26 mouse cellular contexts compared by ENCODE assay signal in the genomic region with DNA sequence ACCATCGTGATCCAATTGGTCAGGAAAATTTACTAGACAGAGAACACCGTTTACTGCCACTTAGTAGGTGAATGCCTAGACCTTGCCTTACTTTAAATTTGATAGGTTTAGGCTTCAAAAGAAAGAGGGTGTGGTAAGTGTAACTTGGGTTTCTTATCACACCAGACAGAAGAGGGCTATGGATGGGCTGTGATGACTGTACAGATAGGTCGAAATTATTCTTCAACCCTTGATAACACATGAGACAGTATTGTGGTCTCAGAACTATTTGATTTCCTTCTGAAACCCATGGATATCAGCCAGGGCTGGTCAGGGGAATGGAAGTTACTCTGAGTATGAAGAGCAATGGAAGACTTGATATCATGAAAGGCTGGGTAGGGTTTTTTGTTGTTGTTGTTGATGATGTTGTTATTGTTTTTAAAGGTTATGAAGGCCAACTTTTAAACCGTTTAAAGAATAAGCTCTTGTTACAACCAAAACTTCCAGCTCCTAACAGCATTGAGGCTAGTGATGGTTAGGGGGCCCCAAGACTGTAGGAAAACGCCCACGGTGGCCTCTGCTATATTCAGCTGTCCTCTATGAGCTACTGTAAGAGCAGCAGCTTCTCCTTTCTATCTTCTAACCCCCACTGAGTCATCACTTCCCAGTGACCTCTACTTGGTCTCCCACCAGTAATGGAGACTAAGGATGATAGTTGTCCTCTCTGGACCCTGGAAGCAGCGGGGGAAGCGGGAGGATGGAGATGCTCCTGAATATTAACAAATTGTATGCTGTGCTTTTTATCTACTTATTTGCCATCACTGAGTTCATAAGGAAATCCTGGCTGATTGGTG. TPM values are rescaled to one million over a fixed set of nuclear protein-coding genes. Genes with fewer than 3 reads are reported as not detected.
DNase-seq lines count a peak whose midpoint lies in the region; ATAC-seq and TF ChIP-seq lines count a peak whose summit lies in the region.
"Had no signal": no experiment of that assay in that cellular context is flagged by ENCODE, and none has a peak within 500 bp of the region (broad histone marks: within the 10 kb centered on the region; RNA-seq: fewer than 3 reads in every experiment).

No protein-coding gene starts in this region.

- ATAC-seq in stomach, embryonic 14.5 days (ENCODE audit: insufficient number of reproducible peaks, insufficient read depth, low FRiP score, low read depth) = peak; percentile 65; the same call in 1 of the 2 replicates
- no peak for ATAC-seq in stomach, postnatal 0 days (ENCODE audit: low FRiP score, low TSS enrichment)
- ATAC-seq in liver, embryonic 13.5 days (ENCODE audit: low read depth) = peak; percentile 90
- no peak for ATAC-seq in forebrain, embryonic 13.5 days
- ATAC-seq in kidney, embryonic 15.5 days (replicated peaks; ENCODE audit: low FRiP score) = no peak
- ATAC-seq: forebrain, postnatal 0 days had no signal

- no peaks in the 10 kb centered on the region for H3K36me3 ChIP-seq in stomach, embryonic 14.5 days (ENCODE audit: control insufficient read depth, insufficient read depth, low read length)
- no peaks in the 10 kb centered on the region for H3K36me3 ChIP-seq in stomach, postnatal 0 days (ENCODE audit: control insufficient read depth, insufficient read depth, low read length)
- no peaks in the 10 kb centered on the region for H3K36me3 ChIP-seq in erythroblast, embryonic 14.5 days (ENCODE audit: control insufficient read depth)
- no peaks in the 10 kb centered on the region for H3K36me3 ChIP-seq in liver, embryonic 13.5 days
- no peaks in the 10 kb centered on the region for H3K36me3 ChIP-seq in forebrain, embryonic 13.5 days (ENCODE audit: poor library complexity, severe bottlenecking)
- H3K36me3 ChIP-seq in kidney, embryonic 15.5 days = no peaks in the 10 kb centered on the region
- H3K36me3 ChIP-seq: embryonic facial prominence, embryonic 10.5 days had no signal

- intact Hi-C loops in left cerebral cortex, postnatal 14 days (cut with DNase I) = no loop called here

- no peak overlapping the region for H3K4me3 ChIP-seq in stomach, embryonic 14.5 days (ENCODE audit: low read depth, low read length)
- no peak overlapping the region for H3K4me3 ChIP-seq in stomach, postnatal 0 days (ENCODE audit: low read depth, low read length)
- peak overlapping the region; percentile 47 for H3K4me3 ChIP-seq in erythroblast, embryonic 14.5 days (replicated peaks)
- H3K4me3 ChIP-seq in liver, embryonic 13.5 days (replicated peaks) = peak overlapping the region; percentile 10; the same call in 1 of the 2 replicates
- no peak overlapping the region for H3K4me3 ChIP-seq in forebrain, embryonic 13.5 days
- H3K4me3 ChIP-seq in kidney, embryonic 15.5 days (replicated peaks) = no peak overlapping the region
- H3K4me3 ChIP-seq: embryonic facial prominence, embryonic 10.5 days; gastrocnemius, adult 2 months; heart, adult 2 months had no signal

- no peaks in the 10 kb centered on the region for H3K9me3 ChIP-seq in stomach, embryonic 14.5 days (ENCODE audit: control insufficient read depth, low read depth, low read length)
- no peaks in the 10 kb centered on the region for H3K9me3 ChIP-seq in stomach, postnatal 0 days (ENCODE audit: control insufficient read depth, low read length)
- no peaks in the 10 kb centered on the region for H3K9me3 ChIP-seq in erythroblast, embryonic 14.5 days (ENCODE audit: control insufficient read depth, low read length)
- H3K9me3 ChIP-seq in liver, embryonic 13.5 days (replicated peaks) = no peaks in the 10 kb centered on the region
- H3K9me3 ChIP-seq in forebrain, embryonic 13.5 days (replicated peaks) = no peaks in the 10 kb centered on the region
- H3K9me3 ChIP-seq in kidney, embryonic 15.5 days (replicated peaks) = no peaks in the 10 kb centered on the region
- H3K9me3 ChIP-seq: embryonic facial prominence, embryonic 10.5 days had no signal

- H3K9ac ChIP-seq in stomach, embryonic 14.5 days (replicated peaks; ENCODE audit: low read depth, low read length) = no peak overlapping the region
- no peak overlapping the region for H3K9ac ChIP-seq in stomach, postnatal 0 days (ENCODE audit: low read length)
- peak overlapping the region; percentile 33; the same call in 1 of the 2 replicates for H3K9ac ChIP-seq in liver, embryonic 13.5 days
- no peak overlapping the region for H3K9ac ChIP-seq in forebrain, embryonic 13.5 days
- no peak overlapping the region for H3K9ac ChIP-seq in kidney, embryonic 15.5 days
- H3K9ac ChIP-seq: forebrain, postnatal 0 days had no signal

- H3K4me1 ChIP-seq in stomach, embryonic 14.5 days (ENCODE audit: control insufficient read depth, insufficient read depth, low read length) = no peaks in the 10 kb centered on the region
- H3K4me1 ChIP-seq in stomach, postnatal 0 days (replicated peaks; ENCODE audit: control insufficient read depth, insufficient read depth) = no peaks in the 10 kb centered on the region
- peaks cover 74% of the 10 kb centered on the region for H3K4me1 ChIP-seq in erythroblast, embryonic 14.5 days (ENCODE audit: control insufficient read depth)
- H3K4me1 ChIP-seq in liver, embryonic 13.5 days (replicated peaks) = peaks cover 65% of the 10 kb centered on the region
- no peaks in the 10 kb centered on the region for H3K4me1 ChIP-seq in forebrain, embryonic 13.5 days
- no peaks in the 10 kb centered on the region for H3K4me1 ChIP-seq in kidney, embryonic 15.5 days
- H3K4me1 ChIP-seq: embryonic facial prominence, embryonic 10.5 days had no signal

- no peak overlapping the region for H3K27ac ChIP-seq in stomach, embryonic 14.5 days (ENCODE audit: low read length)
- no peak overlapping the region for H3K27ac ChIP-seq in stomach, postnatal 0 days (replicated peaks)
- H3K27ac ChIP-seq in liver, embryonic 13.5 days = peak overlapping the region; percentile 92
- no peak overlapping the region for H3K27ac ChIP-seq in forebrain, embryonic 13.5 days
- H3K27ac ChIP-seq in kidney, embryonic 15.5 days = no peak overlapping the region
- H3K27ac ChIP-seq: embryonic facial prominence, embryonic 10.5 days; gastrocnemius, adult 2 months; heart, adult 2 months; macrophage had no signal

- no peak for TF ChIP-seq EP300 in stomach, postnatal 0 days (optimal IDR thresholded peaks at IDR 0.05)

- TF ChIP-seq CTCF in stomach, postnatal 0 days (IDR thresholded peaks at IDR 0.05; ENCODE audit: low read depth) = no peak

- H3K4me2 ChIP-seq in stomach, embryonic 14.5 days (replicated peaks; ENCODE audit: low read depth, low read length) = no peak overlapping the region
- H3K4me2 ChIP-seq in stomach, postnatal 0 days (replicated peaks; ENCODE audit: low read depth) = no peak overlapping the region
- peak overlapping the region; percentile 63 for H3K4me2 ChIP-seq in liver, embryonic 13.5 days
- no peak overlapping the region for H3K4me2 ChIP-seq in forebrain, embryonic 13.5 days
- H3K4me2 ChIP-seq in kidney, embryonic 15.5 days = no peak overlapping the region

- WGBS in stomach, embryonic 14.5 days = 88% methylated on average over 8 of the region's 8 CpGs
- WGBS in stomach, postnatal 0 days = 88% methylated on average over 8 of the region's 8 CpGs
- WGBS in liver, embryonic 13.5 days (ENCODE audit: insufficient replicate concordance) = 43% methylated on average over 8 of the region's 8 CpGs
- 87% methylated on average over 8 of the region's 8 CpGs for WGBS in forebrain, embryonic 13.5 days
- 87% methylated on average over 8 of the region's 8 CpGs for WGBS in kidney, embryonic 15.5 days

- H3K27me3 ChIP-seq in stomach, embryonic 14.5 days (ENCODE audit: control insufficient read depth, insufficient read depth, low read length) = no peaks in the 10 kb centered on the region
- no peaks in the 10 kb centered on the region for H3K27me3 ChIP-seq in stomach, postnatal 0 days (ENCODE audit: control insufficient read depth, insufficient read depth, low read length)
- H3K27me3 ChIP-seq in erythroblast, embryonic 14.5 days (ENCODE audit: control insufficient read depth) = no peaks in the 10 kb centered on the region
- H3K27me3 ChIP-seq in liver, embryonic 13.5 days = no peaks in the 10 kb centered on the region
- no peaks in the 10 kb centered on the region for H3K27me3 ChIP-seq in forebrain, embryonic 13.5 days
- H3K27me3 ChIP-seq in kidney, embryonic 15.5 days = no peaks in the 10 kb centered on the region

- no peak for DNase-seq in stomach, postnatal 0 days (ENCODE audit: low spot score)
- peak; percentile 56 for DNase-seq in liver, embryonic 13.5 days
- DNase-seq in spleen, adult 18-20 months = no peak
- no peak for DNase-seq in left cerebral cortex, postnatal 14 days (ENCODE audit: low spot score in 2 of 2)
- DNase-seq: adrenal gland, adult 2 months; cerebellum, adult 11-12 months; cerebellum, postnatal 36 days; forebrain, postnatal 0 days; gastrocnemius, adult 2 months; heart, adult 2 months; kidney, adult 18-20 months; kidney, postnatal 25 days; lung, adult 2 months; midbrain, embryonic 14.5 days; retina, postnatal 1 day had no signal

RNA-seq across cellular contexts. Expression of gene Fasl, which starts 3.8 kb away (rescaled TPM):
- not detected in 2 replicates for polyA plus RNA-seq in stomach, embryonic 14.5 days (2014; fragmentation: Nextera tagmentation; extraction: Ambion mirVana)
- not detected in 2 replicates for polyA plus RNA-seq in stomach, postnatal 0 days (2015; fragmentation: Nextera tagmentation; extraction: Ambion mirVana)
- polyA plus RNA-seq in erythroblast, embryonic 14.5 days (2012) = not detected in 2 replicates
- polyA plus RNA-seq in liver, embryonic 13.5 days (2015; fragmentation: Nextera tagmentation; extraction: Ambion mirVana) = not detected in 2 replicates
- polyA plus RNA-seq in forebrain, embryonic 13.5 days (2015; fragmentation: Nextera tagmentation; extraction: Ambion mirVana) = not detected in 2 replicates
- total RNA-seq in left cerebral cortex, postnatal 14 days (2021) = not detected
- not detected in 2 replicates for polyA plus RNA-seq in kidney, embryonic 15.5 days (2015; fragmentation: Nextera tagmentation; extraction: Ambion mirVana)
- total RNA-seq: adrenal gland, adult 2 months; gastrocnemius, adult 2 months; heart, adult 2 months; layer of hippocampus, postnatal 14 days; left cerebral cortex, postnatal 36 days had no signal
- polyA plus RNA-seq: adrenal gland, adult 2 months; C2C12; embryonic facial prominence, embryonic 10.5 days; forebrain, postnatal 0 days; hindbrain, embryonic 11.5 days; macrophage; midbrain, embryonic 14.5 days; stomach, embryonic 16.5 days had no signal

Comparison
In these comparisons a context has a peak if more than half of its experiments do, and no peak if none do; other contexts are left out.
1. ATAC-seq: peak in stomach, embryonic 14.5 days (single experiment) and liver, embryonic 13.5 days (single experiment); none in stomach, postnatal 0 days (single experiment), forebrain, embryonic 13.5 days (single experiment) and kidney, embryonic 15.5 days (single experiment).
2. H3K4me3 ChIP-seq: peak in erythroblast, embryonic 14.5 days (single experiment) and liver, embryonic 13.5 days (single experiment); none in stomach, embryonic 14.5 days (single experiment), stomach, postnatal 0 days (single experiment), forebrain, embryonic 13.5 days (single experiment) and kidney, embryonic 15.5 days (single experiment).